Mouse (Mus musculus) ES-Bruce4 (cell line): ENCODE measurements around the gene Txn2. TPM values are rescaled to one million over a fixed set of nuclear protein-coding genes. Genes with fewer than 3 reads are reported as not detected.

Source experiments
- H3K27ac ChIP-seq: 2 replicates; pipeline ENCODE4 v1.5.1; 2012; ENCODE audit warnings: low read length, inconsistent platforms; ENCODE audit not compliant: insufficient read depth
- H3K27me3 ChIP-seq: 2 replicates; pipeline ENCODE4 v1.6.1; 2012; ENCODE audit warnings: mild to moderate bottlenecking, low read length, inconsistent platforms; ENCODE audit not compliant: control insufficient read depth, poor library complexity, insufficient read depth, severe bottlenecking
- H3K36me3 ChIP-seq: 2 replicates; pipeline ENCODE4 v1.6.1; 2012; ENCODE audit warnings: inconsistent platforms, mild to moderate bottlenecking, low read length, moderate library complexity; ENCODE audit not compliant: control insufficient read depth, poor library complexity, insufficient read depth, severe bottlenecking
- H3K4me1 ChIP-seq: one replicate; pipeline ENCODE4 v1.8.1; 2011; ENCODE audit warnings: low read length; ENCODE audit not compliant: control insufficient read depth, insufficient read depth
- H3K4me3 ChIP-seq: 2 replicates; pipeline ENCODE4 v1.5.1; 2011; ENCODE audit warnings: low read depth, mild to moderate bottlenecking, low read length
- H3K9ac ChIP-seq: 2 replicates; pipeline ENCODE4 v1.6.1; 2012; ENCODE audit warnings: low read depth, mild to moderate bottlenecking, inconsistent platforms; ENCODE audit not compliant: poor library complexity, severe bottlenecking
- H3K9me3 ChIP-seq: replicated peaks from 2 replicates; pipeline ENCODE4 v1.6.1; 2012; ENCODE audit warnings: mild to moderate bottlenecking, low read length, inconsistent platforms; ENCODE audit not compliant: control insufficient read depth, poor library complexity, insufficient read depth, severe bottlenecking
- CTCF ChIP-seq: IDR thresholded peaks from one replicate; pipeline ENCODE4 v1.8.1; 2011; ENCODE audit warnings: low read depth, low read length
- EP300 ChIP-seq: IDR thresholded peaks from 2 replicates; pipeline ENCODE4 v1.6.1; 2011; ENCODE audit warnings: low read depth, low read length; ENCODE audit not compliant: insufficient read depth
- POLR2A ChIP-seq: IDR thresholded peaks from one replicate; pipeline ENCODE4 v1.8.1; 2011; ENCODE audit warnings: low read length; ENCODE audit not compliant: insufficient read depth
- polyA plus RNA-seq: library from polyadenylated mRNA; stranded (reverse); fragments of >200 nt; gene quantifications from 2 replicates; pipeline ENCODE4 v1.2.4, GENCODE M21; 2011; ENCODE audit warnings: low read depth; ENCODE audit not compliant: missing spikeins, insufficient read depth, insufficient read length

Gene Txn2
- polyA plus RNA-seq, 1 experiment, result 167 TPM

DNA sequence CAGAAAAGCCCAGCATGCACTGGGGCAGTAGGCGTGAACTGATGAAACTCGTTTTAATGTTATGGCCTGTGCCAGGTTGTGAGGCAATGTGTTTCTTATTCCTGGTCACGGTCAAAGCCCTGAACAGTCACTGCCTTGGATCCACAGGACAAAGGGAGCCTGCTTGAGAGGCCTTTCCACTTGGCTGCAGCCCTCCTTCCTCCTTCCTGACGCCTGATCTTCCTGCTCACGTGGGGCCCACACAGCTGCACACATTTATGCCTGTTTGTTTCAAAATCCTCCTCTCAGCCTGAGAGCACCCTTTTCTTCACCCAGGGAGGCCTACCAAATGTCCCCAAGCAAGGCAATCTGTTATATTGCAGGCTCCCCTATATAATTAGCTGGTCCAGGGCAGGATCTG is 25.6 kb downstream of the Txn2 start:
- H3K9me3 ChIP-seq, result 0 out of 2 replicates have a peak, but pooled peaks cover 7% of the 10 kb centered on the region
- no peak for TF ChIP-seq EP300
- TF ChIP-seq POLR2A, result no peak
- no peak for TF ChIP-seq CTCF
- no peak overlapping the region for H3K4me3 ChIP-seq
- H3K27ac ChIP-seq, result no peak overlapping the region
- H3K36me3 ChIP-seq, result no peaks in the 10 kb centered on the region
- H3K4me1 ChIP-seq, result peaks cover 12% of the 10 kb centered on the region
- H3K27me3 ChIP-seq, result no peaks in the 10 kb centered on the region
- H3K9ac ChIP-seq, result no peak overlapping the region

DNA sequence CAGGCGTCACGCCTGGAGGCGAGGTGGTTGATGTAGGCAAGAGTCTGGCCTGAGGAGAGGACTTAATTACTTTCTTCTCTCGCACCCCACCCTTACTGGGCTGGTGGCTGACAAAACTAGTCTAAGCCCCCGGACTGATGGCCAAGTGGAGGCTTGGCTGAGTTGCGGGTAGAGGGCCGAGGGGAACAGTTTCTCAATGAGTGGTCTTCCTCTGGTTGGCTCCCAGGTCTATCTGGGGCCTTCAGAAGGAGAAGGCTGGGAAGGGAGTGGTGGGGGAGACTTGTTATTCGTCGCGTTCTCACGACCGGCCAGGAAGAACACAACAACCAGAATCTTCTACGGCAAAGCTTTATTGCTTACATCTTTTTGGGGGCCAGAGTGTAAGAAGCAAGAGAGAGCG is 33.9 kb downstream of the Txn2 start:
- H3K4me3 ChIP-seq, result no peak overlapping the region
- no peaks in the 10 kb centered on the region for H3K36me3 ChIP-seq
- H3K27me3 ChIP-seq, result no peaks in the 10 kb centered on the region
- H3K9me3 ChIP-seq, result no peaks in the 10 kb centered on the region
- peaks cover 3% of the 10 kb centered on the region for H3K4me1 ChIP-seq
- no peak overlapping the region for H3K9ac ChIP-seq
- no peak overlapping the region for H3K27ac ChIP-seq
- TF ChIP-seq EP300 (no peak), CTCF (no peak), POLR2A (no peak)

DNA sequence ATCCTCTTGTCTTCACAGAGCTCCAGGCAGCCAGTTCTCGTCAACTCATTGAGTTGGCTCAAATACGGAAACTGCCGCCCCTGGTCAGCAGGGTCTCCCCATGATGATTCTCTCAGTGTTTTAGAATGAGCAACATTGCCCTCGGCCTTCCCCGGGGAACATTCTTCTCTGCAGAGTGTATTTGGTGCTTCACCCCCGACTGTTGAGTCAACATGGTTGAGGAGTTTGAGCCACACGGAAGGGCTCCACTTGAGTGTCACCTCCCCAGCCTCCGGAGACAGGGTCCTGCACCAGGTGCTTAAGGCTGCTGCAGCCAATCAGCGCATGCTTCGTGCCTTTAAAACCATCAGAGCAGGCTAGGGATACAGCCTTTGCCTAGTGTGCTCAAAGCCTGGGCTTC is 35.5 kb downstream of the Txn2 start:
- Histone ChIP-seq H3K27me3 (no peaks in the 10 kb centered on the region), H3K36me3 (no peaks in the 10 kb centered on the region), H3K9me3 (no peaks in the 10 kb centered on the region), H3K27ac (no peak overlapping the region), H3K4me3 (no peak overlapping the region), H3K4me1 (peaks cover 6% of the 10 kb centered on the region), H3K9ac (no peak overlapping the region)
- no peak for TF ChIP-seq EP300
- no peak for TF ChIP-seq POLR2A
- no peak for TF ChIP-seq CTCF

DNA sequence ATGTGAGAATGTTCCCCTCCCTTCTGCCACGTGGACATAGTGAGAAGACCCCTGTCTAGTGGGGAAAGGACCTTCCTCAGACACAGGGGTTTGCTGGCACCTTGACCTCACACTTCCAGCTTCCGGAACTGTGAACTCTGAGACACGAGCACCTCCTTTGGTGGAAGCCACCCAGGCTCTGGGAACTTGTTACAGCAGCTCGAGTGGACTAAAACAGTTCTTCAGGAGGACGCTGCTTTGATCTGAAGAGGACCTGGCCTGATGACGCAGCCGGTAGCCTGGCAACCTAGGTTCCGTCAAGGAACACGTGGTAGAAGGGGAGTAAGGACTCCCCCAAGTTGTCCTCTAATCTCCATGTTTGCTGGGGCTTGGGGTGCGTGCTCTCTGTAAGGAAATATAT is 36.4 kb downstream of the Txn2 start:
- no peak overlapping the region for H3K9ac ChIP-seq
- H3K9me3 ChIP-seq, result no peaks in the 10 kb centered on the region
- H3K36me3 ChIP-seq, result no peaks in the 10 kb centered on the region
- H3K27ac ChIP-seq, result no peak overlapping the region
- TF ChIP-seq EP300, result no peak
- TF ChIP-seq POLR2A, result no peak
- TF ChIP-seq CTCF, result no peak
- H3K4me3 ChIP-seq, result no peak overlapping the region
- H3K4me1 ChIP-seq, result peaks cover 8% of the 10 kb centered on the region
- H3K27me3 ChIP-seq, result no peaks in the 10 kb centered on the region

DNA sequence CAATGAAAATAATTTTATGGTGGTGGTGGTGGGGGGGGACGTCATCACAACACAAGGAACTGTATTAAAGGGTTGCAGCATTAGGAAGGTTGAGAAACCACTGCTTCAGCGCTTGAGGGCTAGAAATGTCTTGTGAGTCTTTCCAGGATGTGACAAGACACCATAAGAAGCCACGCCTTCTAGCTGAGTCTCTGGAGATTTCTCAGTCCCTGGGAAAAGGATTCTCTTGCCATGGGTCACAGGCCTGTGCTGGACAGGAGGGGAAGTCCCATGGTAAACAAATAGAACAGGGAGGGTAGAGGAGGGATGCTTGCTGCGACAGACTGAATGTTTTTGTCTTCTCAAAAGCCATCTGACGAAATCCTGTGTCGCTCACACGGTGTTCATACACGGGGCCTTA is 37.0 kb downstream of the Txn2 start:
- H3K9ac ChIP-seq, result no peak overlapping the region
- H3K27me3 ChIP-seq, result no peaks in the 10 kb centered on the region
- no peak overlapping the region for H3K4me3 ChIP-seq
- H3K36me3 ChIP-seq, result no peaks in the 10 kb centered on the region
- no peak overlapping the region for H3K27ac ChIP-seq
- H3K9me3 ChIP-seq, result no peaks in the 10 kb centered on the region
- peaks cover 8% of the 10 kb centered on the region for H3K4me1 ChIP-seq
- no peak for TF ChIP-seq POLR2A
- TF ChIP-seq EP300, result no peak
- TF ChIP-seq CTCF, result no peak

DNA sequence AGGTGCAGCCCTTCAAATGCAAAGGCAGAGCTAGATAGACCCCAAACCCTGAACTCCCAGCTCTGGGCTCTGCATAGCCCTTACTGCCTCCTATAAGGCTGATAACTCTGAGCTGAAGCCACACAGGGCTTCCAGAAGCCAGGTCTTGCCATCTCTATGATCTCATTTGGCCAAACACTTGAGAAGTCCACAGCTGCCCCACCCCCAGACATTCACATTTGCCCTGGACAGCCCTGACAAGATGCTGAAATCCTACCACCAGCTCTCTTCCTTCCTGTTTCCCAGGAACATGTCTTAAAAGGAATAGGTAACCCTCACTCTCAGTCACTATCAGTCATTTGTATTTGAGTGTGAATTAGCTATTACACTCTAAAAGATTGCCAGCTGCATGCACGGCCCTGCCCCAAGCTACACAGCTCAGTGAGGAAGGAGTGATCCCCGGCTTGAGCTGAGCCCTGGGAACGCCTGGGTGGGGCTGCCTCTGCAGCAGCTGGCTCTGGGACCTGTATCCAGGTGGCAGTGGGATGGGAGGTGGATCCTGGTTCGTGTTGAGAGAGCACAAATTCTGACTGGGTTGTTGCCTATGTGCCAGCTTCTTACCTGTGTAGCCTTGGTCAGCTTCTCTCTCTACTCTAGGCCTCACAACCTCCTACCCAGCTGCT is 38.9 kb downstream of the Txn2 start:
- Histone ChIP-seq H3K9me3 (no peaks in the 10 kb centered on the region), H3K27ac (peak overlapping the region; percentile 24; the same call in 1 of the 2 replicates), H3K9ac (no peak overlapping the region), H3K4me1 (peaks cover 8% of the 10 kb centered on the region), H3K36me3 (no peaks in the 10 kb centered on the region), H3K4me3 (no peak overlapping the region), H3K27me3 (no peaks in the 10 kb centered on the region)
- TF ChIP-seq POLR2A (no peak), CTCF (no peak), EP300 (no peak)
